Comparison of ENCODE assay signal across 9 mouse cellular contexts in the genomic region with DNA sequence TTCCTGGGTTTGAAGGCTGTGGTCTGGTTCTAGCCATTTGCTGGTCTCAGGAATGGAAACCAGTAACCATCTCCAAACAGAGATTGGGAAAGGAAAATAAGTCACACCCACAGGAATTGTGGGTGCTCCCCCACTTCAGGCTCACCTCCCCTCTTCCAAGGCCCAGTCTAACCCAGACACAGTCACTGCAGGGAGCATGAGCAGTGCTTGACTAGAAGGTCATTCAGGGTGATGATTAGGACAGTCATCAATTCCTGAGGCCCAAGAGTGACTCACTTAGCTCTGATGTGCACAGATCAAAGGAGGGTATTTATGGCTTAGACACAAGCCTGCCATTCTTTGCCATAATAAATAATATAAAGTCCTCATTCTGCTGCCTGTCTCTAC.
DNase-seq lines count a peak whose midpoint lies in the region; ATAC-seq and TF ChIP-seq lines count a peak whose summit lies in the region.
"Had no signal": no experiment of that assay in that cellular context is flagged by ENCODE, and none has a peak within 500 bp of the region (broad histone marks: within the 10 kb centered on the region; RNA-seq: fewer than 3 reads in every experiment).

No protein-coding gene starts in this region.

- no peaks in the 10 kb centered on the region for H3K27me3 ChIP-seq in intestine, embryonic 15.5 days (replicated peaks)
- H3K27me3 ChIP-seq in intestine, embryonic 16.5 days (replicated peaks; ENCODE audit: control insufficient read depth, insufficient read depth, low read length), result no peaks in the 10 kb centered on the region
- no peaks in the 10 kb centered on the region for H3K27me3 ChIP-seq in C2C12 (ENCODE audit: control insufficient read depth, insufficient read depth, insufficient read length)

- 0 out of 2 replicates have a peak, but pooled peaks have one; percentile 28 for ATAC-seq in intestine, embryonic 15.5 days
- ATAC-seq in intestine, embryonic 16.5 days, result no peak
- peak; percentile 9; the same call in 1 of the 2 replicates for ATAC-seq in common myeloid progenitor, adult 5-6 weeks (replicated peaks; ENCODE audit: low read depth, poor library complexity, severe bottlenecking)

- no peak overlapping the region for H3K27ac ChIP-seq in intestine, embryonic 15.5 days
- no peak overlapping the region for H3K27ac ChIP-seq in intestine, embryonic 16.5 days (ENCODE audit: low read length)

- no peak overlapping the region for H3K9ac ChIP-seq in intestine, embryonic 15.5 days
- H3K9ac ChIP-seq in intestine, embryonic 16.5 days (ENCODE audit: low read depth, low read length), result no peak overlapping the region

- peaks cover 30% of the 10 kb centered on the region for H3K4me1 ChIP-seq in intestine, embryonic 15.5 days (replicated peaks)
- peaks cover 31% of the 10 kb centered on the region for H3K4me1 ChIP-seq in intestine, embryonic 16.5 days (ENCODE audit: control insufficient read depth, insufficient read depth, low read length)

- no peak overlapping the region for H3K4me2 ChIP-seq in intestine, embryonic 15.5 days (replicated peaks)
- H3K4me2 ChIP-seq in intestine, embryonic 16.5 days (ENCODE audit: low read depth, low read length), result no peak overlapping the region

- no peaks in the 10 kb centered on the region for H3K79me3 ChIP-seq in C2C12 (ENCODE audit: low read depth)

- H3K4me3 ChIP-seq in intestine, embryonic 15.5 days (replicated peaks), result no peak overlapping the region
- H3K4me3 ChIP-seq in intestine, embryonic 16.5 days (ENCODE audit: low read length), result no peak overlapping the region
- H3K4me3 ChIP-seq in C2C12 (ENCODE audit: insufficient read depth, poor library complexity, severe bottlenecking), result no peak overlapping the region

- no peaks in the 10 kb centered on the region for H3K36me3 ChIP-seq in intestine, embryonic 15.5 days
- no peaks in the 10 kb centered on the region for H3K36me3 ChIP-seq in intestine, embryonic 16.5 days (ENCODE audit: control insufficient read depth, insufficient read depth, low read length)
- H3K36me3 ChIP-seq in C2C12 (ENCODE audit: control insufficient read depth, insufficient read depth), result no peaks in the 10 kb centered on the region

- peak; percentile 45 for DNase-seq in 3134 (ENCODE audit: extremely low read depth, insufficient read length, low spot score)
- no peak for DNase-seq in liver
- DNase-seq in B cell, adult 2 months, result no peak
- DNase-seq: cerebellum, adult 11 months; right cerebral cortex, postnatal 25 days had no signal

- H3K9me3 ChIP-seq in intestine, embryonic 15.5 days, result no peaks in the 10 kb centered on the region
- H3K9me3 ChIP-seq in intestine, embryonic 16.5 days (ENCODE audit: control insufficient read depth, low read length), result no peaks in the 10 kb centered on the region

- no peaks in the 10 kb centered on the region for H3K79me2 ChIP-seq in C2C12 (ENCODE audit: control insufficient read depth, insufficient read depth)

- no peak for TF ChIP-seq CTCF in C2C12 (IDR thresholded peaks at IDR 0.05; ENCODE audit: control insufficient read depth, insufficient read depth, insufficient read length)

- H3ac ChIP-seq in C2C12 (ENCODE audit: control insufficient read depth, insufficient read length, low read depth), result no peak overlapping the region

TF ChIP-seq in C2C12, 6 proteins besides CTCF, POLR2A, EP300 and RAD21:
- no peak for TF ChIP-seq USF1 (IDR thresholded peaks at IDR 0.05; ENCODE audit: low read depth)
- TF ChIP-seq MYOD1 (IDR thresholded peaks at IDR 0.05; ENCODE audit: control insufficient read depth, insufficient read length, low read depth), result peak; percentile 24
- TF ChIP-seq CEBPB (IDR thresholded peaks at IDR 0.05; ENCODE audit: low read depth), result no peak
- no peak for TF ChIP-seq MYOG (IDR thresholded peaks at IDR 0.05; ENCODE audit: control insufficient read depth, extremely low read depth, insufficient read length)
- peak; percentile 59 for TF ChIP-seq FOSL1 (IDR thresholded peaks at IDR 0.05; ENCODE audit: insufficient read depth, low read length, poor library complexity, severe bottlenecking)
